Mouse (Mus musculus) gastrocnemius, postnatal 14 days (tissue): ENCODE results near the gene Gm10300. TPM values are rescaled to one million over a fixed set of nuclear protein-coding genes. Genes with fewer than 3 reads are reported as not detected.

Experiments
- DNase-seq: peaks from one replicate; pipeline ENCODE4 v3.0.0; 2021; ENCODE audit warnings: mixed read lengths
- intact Hi-C: fragments of 180-260 bp; cut with DNase I; formaldehyde crosslinking; loops from one replicate; pipeline ENCODE4 v1.15.1; 2025; ENCODE audit warnings: low total_unique reads
- total RNA-seq, 2 experiments: library from RNA; stranded (reverse); gene quantifications; 2 replicates each; pipeline ENCODE4 v1.2.3; 2021

Gene Gm10300
- total RNA-seq, 2 experiments from 2014 or later, result 0.14 TPM; not detected in 1

GRCm38 (mm10) chr4:132076480-132077405, 2.2 kb downstream of the Gm10300 start:
- intact Hi-C loops, result loop anchor here (5.0 kb wide), 1 partner anchor 214 kb away; no protein-coding TSS in a partner anchor
- DNase-seq, result peak; percentile 43

DNA sequence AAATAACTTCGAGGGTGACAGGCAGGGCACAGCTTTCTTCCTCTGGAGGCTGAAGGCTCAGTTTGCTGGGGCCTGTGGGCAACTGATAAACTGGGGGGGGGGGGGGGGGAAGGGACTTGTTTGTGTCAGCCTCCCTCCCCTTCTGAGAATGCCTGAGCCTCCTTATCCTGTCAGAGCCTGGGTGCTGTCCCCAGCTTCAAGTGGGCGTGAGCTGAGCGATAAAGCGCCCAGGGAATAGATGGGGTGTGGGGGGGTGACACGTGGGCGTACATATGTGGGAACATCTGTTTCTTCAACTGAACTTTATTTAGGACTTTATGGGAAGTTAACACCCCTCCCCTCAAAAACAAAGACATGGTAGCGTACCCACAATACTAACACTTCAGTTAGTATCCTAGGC, 2.9 kb downstream of the Gm10300 start:
- DNase-seq, result no peak

DNA sequence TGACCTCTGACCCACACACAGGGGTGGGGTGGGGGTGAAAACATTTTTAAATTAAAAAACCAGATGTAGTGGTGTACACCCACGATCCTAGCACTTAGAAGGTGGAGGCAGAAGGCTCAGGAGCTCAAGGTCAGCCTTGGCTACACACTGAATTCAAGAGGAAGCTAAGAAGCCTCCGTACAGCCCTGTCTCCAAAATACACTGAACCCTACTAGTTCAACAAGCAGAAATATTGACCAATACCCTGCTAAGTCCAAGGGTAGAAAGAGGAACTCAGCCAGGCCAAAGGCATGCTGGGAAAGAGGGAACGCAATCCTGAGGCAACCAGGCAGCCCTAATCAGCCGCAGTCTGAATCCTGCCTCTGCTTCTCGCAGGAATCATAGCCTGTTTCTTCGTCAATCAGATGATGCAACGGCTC, 3.8 kb downstream of the Gm10300 start:
- intact Hi-C loops, result loop anchor here (2.0 to 5.0 kb wide), 2 partner anchors 102 to 216 kb away; no protein-coding TSS in a partner anchor
- no peak for DNase-seq

More for the DNA sequence above, 2.9 kb downstream of the Gm10300 start:
- intact Hi-C loops, result loop anchor here (5.0 kb wide), 1 partner anchor 215 kb away; no protein-coding TSS in a partner anchor

GRCm38 (mm10) chr4:132079555-132080275, 5.2 kb downstream of the Gm10300 start:
- DNase-seq, result peak; percentile 54
- intact Hi-C loops, result loop anchor here (2.0 to 5.0 kb wide), 2 partner anchors 103 to 217 kb away; no protein-coding TSS in a partner anchor

DNA sequence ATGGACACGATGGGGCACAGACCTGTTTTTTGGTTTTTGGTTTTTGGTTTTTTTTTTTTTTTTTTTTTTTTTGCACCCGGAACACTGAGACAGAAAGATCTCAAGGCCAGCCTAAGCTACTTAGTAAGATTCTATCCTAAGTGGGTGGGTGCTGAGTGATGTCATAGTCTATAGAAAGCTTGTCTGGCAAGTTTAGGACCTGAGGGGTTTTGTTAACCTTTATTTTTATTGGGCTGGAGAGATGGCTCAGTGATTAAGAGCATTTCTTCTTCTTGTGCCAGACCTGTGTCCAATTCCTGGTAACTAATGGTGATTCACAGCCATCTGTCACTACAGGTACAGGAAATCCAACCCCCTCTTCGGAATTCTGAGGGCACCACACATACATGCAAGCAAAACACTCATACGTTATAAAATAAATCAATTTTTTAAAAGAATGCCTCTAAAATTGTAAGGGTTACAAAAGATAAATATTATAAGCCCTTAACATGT, 6.0 kb downstream of the Gm10300 start:
- DNase-seq, result no peak
- intact Hi-C loops, result no loop called here

GRCm38 (mm10) chr4:132085114-132085513, 10.6 kb downstream of the Gm10300 start:
- intact Hi-C loops, result no loop called here
- DNase-seq, result no peak

GRCm38 (mm10) chr4:132088921-132089320, 14.4 kb downstream of the Gm10300 start:
- intact Hi-C loops, result no loop called here
- peak; percentile 42 for DNase-seq

- DNase-seq, result peak; percentile 29
- intact Hi-C loops, result loop anchor here (5.0 to 10.0 kb wide), 2 partner anchors 84 to 252 kb away; no protein-coding TSS in a partner anchor
Observed at GRCm38 (mm10) chr4:132093136-132093535, 18.6 kb downstream of the Gm10300 start.

GRCm38 (mm10) chr4:132093928-132094327, 19.4 kb downstream of the Gm10300 start:
- DNase-seq, result no peak
- intact Hi-C loops, result loop anchor here (5.0 to 10.0 kb wide), 2 partner anchors 83 to 251 kb away; no protein-coding TSS in a partner anchor

GRCm38 (mm10) chr4:132095043-132095442, 20.5 kb downstream of the Gm10300 start:
- intact Hi-C loops, result loop anchor here (10.0 kb wide), 1 partner anchor 250 kb away; no protein-coding TSS in a partner anchor
- no peak for DNase-seq

- intact Hi-C loops, result loop anchor here (10.0 kb wide), 1 partner anchor 245 kb away; no protein-coding TSS in a partner anchor
Observed at GRCm38 (mm10) chr4:132099548-132099947, 25.1 kb downstream of the Gm10300 start.

DNA sequence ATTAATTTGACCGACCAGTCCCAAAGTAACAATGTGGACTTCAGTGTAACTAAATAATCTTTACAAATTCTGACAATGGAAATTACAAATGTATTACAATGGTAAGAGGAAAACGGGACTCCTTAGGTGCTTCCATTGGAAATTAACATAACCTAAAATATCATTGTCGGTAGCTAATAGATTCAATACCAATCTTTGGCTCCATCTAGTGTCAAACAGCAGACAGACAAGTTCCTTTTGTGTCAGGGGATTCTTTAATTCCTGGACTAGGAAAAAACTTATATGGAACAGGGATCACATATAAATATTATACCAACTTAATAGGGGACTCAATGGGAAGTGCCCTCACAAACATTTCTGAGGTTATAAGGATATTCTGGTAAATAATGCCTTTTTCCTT, 26.7 kb downstream of the Gm10300 start:
- DNase-seq, result no peak
- intact Hi-C loops, result no loop called here

More at GRCm38 (mm10) chr4:132099548-132099947, 25.1 kb downstream of the Gm10300 start:
- DNase-seq, result no peak

DNA sequence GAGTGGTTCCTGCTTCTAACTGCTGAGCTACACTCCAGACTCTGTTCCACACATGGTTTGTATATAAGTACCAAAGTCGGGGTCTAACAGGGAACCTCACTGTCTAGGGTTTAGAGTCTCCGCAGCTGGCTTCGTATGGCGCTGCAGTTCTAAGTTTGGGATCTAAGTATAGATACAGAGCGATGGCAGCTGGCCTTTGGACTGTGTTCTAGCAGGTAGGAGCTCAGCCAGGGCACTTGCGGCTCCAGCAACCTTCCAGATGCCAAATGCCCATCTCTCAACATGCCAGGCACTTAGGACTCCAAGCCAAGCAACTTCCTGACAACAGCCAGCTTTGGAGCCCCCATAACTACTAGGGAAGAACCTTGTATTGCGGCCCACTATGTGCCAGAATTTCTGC, 33.7 kb downstream of the Gm10300 start:
- intact Hi-C loops, result no loop called here

GRCm38 (mm10) chr4:132111227-132111626, 36.7 kb downstream of the Gm10300 start:
- intact Hi-C loops, result no loop called here

More for the DNA sequence above, 33.7 kb downstream of the Gm10300 start:
- no peak for DNase-seq

GRCm38 (mm10) chr4:132113411-132114095, 39.1 kb downstream of the Gm10300 start:
- peak; percentile 26 for DNase-seq

More at GRCm38 (mm10) chr4:132111227-132111626, 36.7 kb downstream of the Gm10300 start:
- DNase-seq, result no peak

DNA sequence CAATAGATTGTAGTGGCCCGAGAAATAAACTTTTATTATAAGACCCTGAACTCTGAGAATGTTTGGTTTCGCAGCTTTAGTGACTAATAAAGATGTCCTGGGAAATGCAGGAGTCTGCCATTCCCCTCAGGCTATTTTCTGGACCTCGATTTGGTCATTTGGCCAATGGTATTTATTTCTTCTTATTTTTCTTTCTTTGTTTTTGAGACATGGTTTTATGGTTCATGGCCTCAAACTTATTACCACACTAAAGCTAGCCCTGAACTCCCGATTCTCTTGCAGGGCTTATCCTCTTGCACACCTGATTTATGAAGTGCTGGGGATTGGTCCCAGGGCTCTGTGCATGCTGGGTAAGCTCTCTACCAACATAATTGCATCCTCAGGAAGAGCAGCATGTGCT, 41.8 kb downstream of the Gm10300 start:
- intact Hi-C loops, result no loop called here
- DNase-seq, result no peak

More at GRCm38 (mm10) chr4:132113411-132114095, 39.1 kb downstream of the Gm10300 start:
- intact Hi-C loops, result no loop called here

DNA sequence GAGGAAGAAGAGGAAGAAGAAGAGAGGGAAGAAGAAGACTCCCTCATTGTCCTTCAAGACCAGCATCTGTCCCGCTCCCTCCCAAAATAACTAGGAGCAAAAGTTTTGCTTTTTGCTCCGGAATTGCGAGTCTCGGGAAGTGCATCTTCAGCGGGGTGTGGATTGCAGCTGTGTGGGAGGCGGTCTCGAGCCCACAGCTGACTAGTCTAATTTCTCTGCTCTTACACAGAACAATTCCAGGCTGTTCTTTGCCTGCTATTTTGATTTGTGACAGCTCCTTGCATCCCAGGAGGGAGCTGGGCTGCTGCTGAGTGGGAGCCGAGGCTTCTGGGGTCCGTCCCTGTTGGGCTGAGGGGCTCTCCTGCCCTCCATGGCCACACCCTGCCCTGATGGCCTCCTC, 45.1 kb downstream of the Gm10300 start:
- intact Hi-C loops, result no loop called here
- DNase-seq, result no peak

GRCm38 (mm10) chr4:132121674-132122073, 47.2 kb downstream of the Gm10300 start:
- DNase-seq, result no peak
- intact Hi-C loops, result no loop called here

DNA sequence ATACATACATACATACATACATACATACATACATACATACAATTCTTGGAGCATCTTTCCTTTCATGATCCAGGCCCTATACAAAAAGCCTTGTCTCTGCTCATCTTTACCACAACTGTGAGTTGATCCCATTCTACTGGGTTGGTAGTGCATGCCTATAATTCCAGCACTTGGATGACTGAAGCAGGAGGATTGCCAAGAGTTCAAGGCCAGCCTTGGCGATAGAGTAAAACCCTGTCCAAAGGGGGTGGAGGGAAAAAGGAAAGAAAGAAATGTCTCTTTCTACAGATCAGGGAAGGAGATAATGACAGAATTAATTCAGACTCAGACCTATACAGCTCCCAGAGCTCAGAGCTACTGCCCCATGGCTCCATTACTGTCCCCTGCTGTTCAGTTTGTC, 48.7 kb downstream of the Gm10300 start:
- intact Hi-C loops, result no loop called here
- no peak for DNase-seq
